Mouse (Mus musculus) naive thymus-derived CD4-positive, alpha-beta T cell, adult 5 months (primary cell): ENCODE results near the gene Gm19402. TPM values are rescaled to one million over a fixed set of nuclear protein-coding genes. Genes with fewer than 3 reads are reported as not detected.

ENCODE experiments used
- polyA plus RNA-seq: library from polyadenylated mRNA; unstranded; fragments of 100-300 nt; shearing (Covaris generic); gene quantifications from one replicate; pipeline ENCODE4 v1.2.1, GENCODE M21; 2017

Gene Gm19402
- polyA plus RNA-seq: not detected

GRCm38 (mm10) chr10:77690356-77690807 is at the start of gene Gm19402:
TSS of gene Gm19402 (minus strand) at chr10:77690757.

GRCm38 (mm10) chr10:77726186-77726585 is 35.6 kb upstream of the Gm19402 start, which contains the start of gene Gm10100:
TSS of gene Gm10100 (plus strand) at chr10:77726486.

DNA sequence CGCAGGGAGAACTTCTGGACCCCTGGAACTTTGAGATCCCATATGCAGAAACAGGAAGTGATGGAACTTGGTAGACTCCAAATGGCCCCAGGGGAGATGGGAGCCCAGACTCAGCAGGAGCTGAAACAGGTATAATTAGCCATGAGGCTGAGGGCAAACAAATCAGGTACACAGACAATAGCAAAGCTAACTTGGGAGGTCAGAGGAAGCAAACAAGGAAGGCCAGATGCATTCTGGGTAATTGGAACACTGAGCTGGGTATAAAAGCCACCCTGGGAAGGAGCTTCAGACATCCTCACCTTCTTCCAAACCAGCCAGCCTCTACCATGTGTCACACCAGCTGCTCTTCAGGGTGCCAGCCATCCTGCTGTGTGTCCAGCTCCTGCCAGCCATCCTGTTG is 29.7 kb upstream of the Gm19402 start, which contains the start of gene Krtap12-1:
Gene Krtap12-1, plus strand, starts transcription at position 301 of the 400 bp plus-strand sequence.

DNA sequence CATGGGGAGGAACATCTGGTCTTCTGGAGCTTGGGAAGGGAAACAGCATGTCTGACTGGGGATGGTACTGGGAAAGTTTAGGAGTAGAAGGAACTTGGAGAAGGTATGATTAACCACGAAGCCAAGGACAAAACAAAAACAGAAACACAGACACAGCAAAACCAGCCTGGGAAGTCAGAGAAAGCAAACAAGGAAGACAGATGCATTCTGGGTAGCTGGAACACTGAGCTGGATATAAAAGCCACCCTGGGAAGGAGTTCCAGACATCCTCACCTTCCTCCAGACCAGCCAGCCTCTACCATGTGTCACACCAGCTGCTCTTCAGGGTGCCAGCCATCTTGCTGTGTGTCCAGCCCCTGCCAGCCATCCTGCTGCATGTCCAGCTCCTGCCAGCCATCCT is 24.9 kb upstream of the Gm19402 start, which contains the start of gene Gm10142:
Gene Gm10142, plus strand, starts transcription at position 301 of the 400 bp plus-strand sequence.

GRCm38 (mm10) chr10:77711157-77711556 is 20.6 kb upstream of the Gm19402 start, which contains the start of gene Gm10024:
TSS of gene Gm10024 (plus strand) at chr10:77711457.

GRCm38 (mm10) chr10:77706326-77706725 is 15.8 kb upstream of the Gm19402 start, which contains the start of gene Gm10272:
TSS of gene Gm10272 (plus strand) at chr10:77706626.

DNA sequence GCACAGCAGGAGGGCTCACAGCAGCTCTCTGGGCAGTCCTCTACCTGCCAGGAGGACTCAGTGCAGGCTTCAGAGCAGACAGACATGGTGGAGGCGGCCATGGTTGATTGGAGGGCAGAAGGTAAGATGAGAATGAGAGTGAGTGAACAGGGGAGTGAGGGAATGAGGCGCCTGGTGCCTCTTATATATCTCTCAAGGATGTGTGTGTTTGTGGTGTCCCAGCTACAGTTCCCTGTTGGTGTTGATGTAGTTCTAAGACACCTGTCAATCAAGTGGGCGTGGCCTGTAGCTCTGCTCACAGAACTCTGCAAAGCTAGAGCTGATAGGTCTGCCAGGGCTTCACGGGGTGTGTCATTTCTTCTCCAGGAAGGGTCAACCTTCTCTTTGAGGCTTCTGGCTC is 6.6 kb upstream of the Gm19402 start, which contains the start of gene Gm9508:
Gene Gm9508, minus strand, starts transcription at position 101 of the 400 bp plus-strand sequence.

DNA sequence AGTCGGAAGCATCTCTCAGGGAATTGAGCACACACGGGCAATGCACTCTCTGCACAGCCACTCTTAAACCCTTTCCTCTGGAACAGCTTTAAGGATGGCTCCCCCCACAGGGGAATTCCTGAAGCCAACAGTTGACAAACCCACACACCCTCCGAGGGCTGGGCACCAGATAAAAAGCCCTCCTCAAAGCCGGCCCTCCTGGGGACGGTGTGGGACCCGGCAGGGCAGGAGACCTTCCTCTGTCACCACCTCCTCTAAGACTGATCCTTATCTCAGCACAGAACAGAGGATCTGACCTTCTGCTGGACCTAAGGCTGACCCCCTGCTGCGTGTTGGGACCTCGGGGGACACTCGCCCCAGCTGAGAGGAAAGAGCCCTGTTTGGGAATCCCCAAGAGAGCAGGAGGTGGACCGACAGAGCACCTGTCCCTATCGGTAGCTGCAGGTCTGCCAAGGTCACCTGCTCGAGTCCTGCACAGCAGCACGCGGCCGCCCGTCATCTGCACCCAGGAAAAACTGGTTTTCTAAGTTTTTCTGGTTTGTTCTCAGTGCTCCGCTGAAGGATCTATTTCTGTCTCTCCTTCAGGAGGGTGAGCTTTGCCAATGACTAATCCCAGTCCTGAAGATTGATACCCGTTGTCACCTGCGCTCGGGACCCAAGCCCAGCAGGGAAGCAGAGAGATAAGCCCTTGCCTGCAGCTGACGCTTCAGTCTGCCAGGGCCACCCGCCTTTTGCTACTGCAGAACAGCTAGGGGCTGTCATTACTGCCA is 4.5 kb downstream of the Gm19402 start, which contains the start of gene Tspear:
Gene Tspear, plus strand, starts transcription at position 675 of the 770 bp plus-strand sequence.

Other genes with a start within 250 kb of the Gm19402 start
- 32.0 TPM for gene Fam207a, start 175.0 kb downstream of the Gm19402 start, polyA plus RNA-seq
- 374 TPM for gene Itgb2, start 160.5 kb downstream of the Gm19402 start, polyA plus RNA-seq
- 123 TPM for gene Pttg1ip, start 109.0 kb downstream of the Gm19402 start, polyA plus RNA-seq
- gene Sumo3, start 84.7 kb downstream of the Gm19402 start, polyA plus RNA-seq: 113 TPM
- not detected for gene Gm49325, start 84.6 kb downstream of the Gm19402 start, polyA plus RNA-seq
- 55.7 TPM for gene Ube2g2, start 68.5 kb downstream of the Gm19402 start, polyA plus RNA-seq
- gene Tspear, start 4.2 kb downstream of the Gm19402 start, polyA plus RNA-seq: not detected
- gene Gm9508, start 6.5 kb upstream of the Gm19402 start, polyA plus RNA-seq: not detected
- gene Gm10272, start 15.9 kb upstream of the Gm19402 start, polyA plus RNA-seq: not detected
- gene Gm10024, start 20.7 kb upstream of the Gm19402 start, polyA plus RNA-seq: not detected
- gene Gm10142, start 25.1 kb upstream of the Gm19402 start, polyA plus RNA-seq: not detected
- gene Krtap12-1, start 29.8 kb upstream of the Gm19402 start, polyA plus RNA-seq: not detected
- gene Gm10100, start 35.7 kb upstream of the Gm19402 start, polyA plus RNA-seq: not detected
- not detected for gene Gm18596, start 51.9 kb upstream of the Gm19402 start, polyA plus RNA-seq
- gene Gm9736, start 60.6 kb upstream of the Gm19402 start, polyA plus RNA-seq: not detected
- gene Gm3233, start 68.9 kb upstream of the Gm19402 start, polyA plus RNA-seq: not detected
- not detected for gene Gm3238, start 80.6 kb upstream of the Gm19402 start, polyA plus RNA-seq
- gene Gm7138, start 86.2 kb upstream of the Gm19402 start, polyA plus RNA-seq: not detected
- gene Gm3250, start 91.8 kb upstream of the Gm19402 start, polyA plus RNA-seq: not detected
- not detected for gene Gm7137, start 97.4 kb upstream of the Gm19402 start, polyA plus RNA-seq
- gene Gm9639, start 104.3 kb upstream of the Gm19402 start, polyA plus RNA-seq: not detected
- gene Gm19668, start 108.4 kb upstream of the Gm19402 start, polyA plus RNA-seq: not detected
- not detected for gene Gm9507, start 121.1 kb upstream of the Gm19402 start, polyA plus RNA-seq
- gene Gm2696, start 123.9 kb upstream of the Gm19402 start, polyA plus RNA-seq: not detected
- gene Krtap10-4, start 136.3 kb upstream of the Gm19402 start, polyA plus RNA-seq: not detected
- gene Krtap10-10, start 145.2 kb upstream of the Gm19402 start, polyA plus RNA-seq: not detected
- not detected for gene Gm36176, start 156.0 kb upstream of the Gm19402 start, polyA plus RNA-seq
- gene Gm10318, start 162.1 kb upstream of the Gm19402 start, polyA plus RNA-seq: not detected
- gene Gm3285, start 171.2 kb upstream of the Gm19402 start, polyA plus RNA-seq: not detected
- 0.11 TPM for gene Lrrc3, start 211.8 kb upstream of the Gm19402 start, polyA plus RNA-seq